Mouse (Mus musculus) lung, postnatal 0 days (tissue): ENCODE results near the gene N6amt1.

Experiments used
- CTCF ChIP-seq: IDR thresholded peaks from 2 replicates; pipeline ENCODE4 v1.5.1; 2016; ENCODE audit warnings: antibody characterized with exemption, mild to moderate bottlenecking
- EP300 ChIP-seq: IDR thresholded peaks from 2 replicates; pipeline ENCODE4 v1.6.1; 2016; ENCODE audit warnings: antibody characterized with exemption, mild to moderate bottlenecking, control low read depth

DNA sequence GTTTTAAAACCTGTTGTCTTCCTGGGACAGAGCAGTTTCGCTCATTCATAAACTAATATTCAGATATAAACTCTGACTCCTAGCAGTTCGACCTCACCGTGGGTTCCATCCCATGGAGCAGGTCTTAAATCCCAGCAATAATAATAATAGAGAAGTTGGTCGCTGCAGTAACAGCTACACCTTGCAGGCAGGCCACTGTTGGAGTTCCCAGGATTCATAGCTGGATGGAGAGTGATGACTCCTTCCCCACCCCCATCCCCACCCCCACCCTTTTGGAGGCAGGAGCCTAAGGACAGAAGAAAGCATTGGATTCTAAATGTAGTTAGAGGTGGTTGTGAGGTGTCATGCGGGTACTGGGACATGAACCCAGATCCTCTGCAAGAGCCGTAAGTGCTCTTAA is 12.5 kb downstream of the N6amt1 start:
- TF ChIP-seq CTCF, result no peak
- no peak for TF ChIP-seq EP300
